Mouse (Mus musculus) cerebellum, adult 2 months (tissue): ENCODE measurements at regions not wholly inside any gene's neighbourhood (a gene's known extent, or its start where the extent isn't known, plus 50 kb on each side); places are given as distances from the start of the nearest gene placed in this dataset.
"Not testable (repeated sequence)": the region's sequence is repeated elsewhere in the genome, so short reads cannot be mapped to it uniquely, and the experiment has no call there.

ENCODE experiments used
- DNase-seq, 2 experiments: peaks; one replicate each; pipeline ENCODE4 v3.0.0; 2021
- H3K27ac ChIP-seq: fragments of 200-500 bp; 2 replicates; pipeline ENCODE4 v1.5.1; 2012; ENCODE audit warnings: low read length, control low read depth, inconsistent platforms; ENCODE audit not compliant: insufficient read depth
- H3K27me3 ChIP-seq: fragments of 200-500 bp; 2 replicates; pipeline ENCODE4 v1.6.1; 2012; ENCODE audit warnings: inconsistent platforms, mild to moderate bottlenecking, low read length, moderate library complexity; ENCODE audit not compliant: control insufficient read depth, insufficient read depth
- H3K4me1 ChIP-seq: fragments of 200-500 bp; 2 replicates; pipeline ENCODE4 v1.6.1; 2011; ENCODE audit warnings: low read length; ENCODE audit not compliant: control insufficient read depth, insufficient read depth
- H3K4me3 ChIP-seq: fragments of 200-500 bp; replicated peaks from 2 replicates; pipeline ENCODE3; 2011; ENCODE audit warnings: mild to moderate bottlenecking, low read depth, low read length, control low read depth; ENCODE audit not compliant: insufficient read depth
- CTCF ChIP-seq: fragments of 200-500 bp; IDR thresholded peaks from 2 replicates; pipeline ENCODE4 v1.5.1; 2011; ENCODE audit warnings: low read depth, mild to moderate bottlenecking, control low read depth, low read length, moderate library complexity, borderline replicate concordance; ENCODE audit not compliant: insufficient read depth
- POLR2A ChIP-seq: fragments of 200-500 bp; IDR thresholded peaks from 2 replicates; pipeline ENCODE4 v1.6.1; 2011; ENCODE audit warnings: low read length, control low read depth, borderline replicate concordance; ENCODE audit not compliant: insufficient read depth
- WGBS: fragments of 180-500 bp; shearing (Covaris S2); methylation state at CpG from one replicate; pipeline ENCODE4 v1.1.7; 2018; 5-methylcytosine and 5-hydroxymethylcytosine counted together

GRCm38 (mm10) chr10:117565110-117565509, 64.2 kb upstream of the Cpm start:
- H3K27ac ChIP-seq = no peak overlapping the region
- no peak overlapping the region for H3K4me3 ChIP-seq
- TF ChIP-seq CTCF (no peak), POLR2A (no peak)
- H3K27me3 ChIP-seq = no peaks in the 10 kb centered on the region
- no peaks in the 10 kb centered on the region for H3K4me1 ChIP-seq
- 96% methylated on average over 3 of the region's 3 CpGs for WGBS
- DNase-seq = no peak

DNA sequence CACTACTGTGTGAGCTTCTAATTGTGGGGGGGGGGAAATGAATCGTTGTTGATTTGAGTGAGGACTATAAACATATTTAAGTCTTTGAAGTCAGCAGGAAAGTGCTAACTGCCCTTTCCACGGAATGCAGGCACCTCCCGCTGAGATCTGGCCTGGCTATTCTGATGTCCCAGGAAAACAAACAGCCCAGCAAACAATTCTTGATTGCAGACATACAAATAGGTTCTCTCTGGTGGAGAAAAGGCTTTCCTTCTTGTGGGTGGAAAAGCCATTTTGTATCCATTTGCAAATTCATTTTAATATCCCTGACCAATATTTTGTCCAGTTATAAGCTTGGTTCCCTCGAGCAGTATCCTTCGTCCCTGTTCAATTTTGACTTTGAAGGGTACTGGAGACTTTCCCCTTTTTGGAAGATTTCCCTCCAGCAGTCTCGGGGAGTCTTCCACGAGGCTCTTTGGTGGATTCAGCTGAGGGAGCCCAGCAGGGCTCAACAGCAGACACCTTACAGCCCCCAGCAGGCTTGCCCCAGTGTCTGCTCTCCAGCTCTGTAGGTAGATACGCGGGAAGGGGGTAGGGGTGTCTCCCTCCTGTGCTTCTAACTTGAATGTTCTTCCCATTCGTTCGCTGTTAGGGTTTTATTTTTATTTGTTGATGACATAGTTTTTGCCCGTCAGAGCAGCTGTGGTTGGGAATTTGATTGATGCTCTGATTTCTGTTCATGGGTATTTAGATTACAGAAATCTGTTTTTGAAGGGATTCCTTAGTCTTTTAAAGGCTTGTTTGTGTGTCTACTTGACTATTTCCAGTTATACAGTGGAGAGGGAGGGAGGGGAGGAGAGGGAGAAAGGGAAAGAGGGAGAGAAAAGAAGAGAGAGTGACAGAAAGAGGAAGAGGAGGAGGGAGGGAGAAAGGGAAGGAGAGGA, 64.9 kb upstream of the Cpm start:
- 47% methylated on average over 12 of the region's 12 CpGs for WGBS
- peak in 1 of 2 experiments; percentile 19 for DNase-seq
- no peaks in the 10 kb centered on the region for H3K4me1 ChIP-seq
- no peak for TF ChIP-seq POLR2A
- TF ChIP-seq CTCF = no peak
- no peak overlapping the region for H3K4me3 ChIP-seq
- no peak overlapping the region for H3K27ac ChIP-seq
- no peaks in the 10 kb centered on the region for H3K27me3 ChIP-seq

DNA sequence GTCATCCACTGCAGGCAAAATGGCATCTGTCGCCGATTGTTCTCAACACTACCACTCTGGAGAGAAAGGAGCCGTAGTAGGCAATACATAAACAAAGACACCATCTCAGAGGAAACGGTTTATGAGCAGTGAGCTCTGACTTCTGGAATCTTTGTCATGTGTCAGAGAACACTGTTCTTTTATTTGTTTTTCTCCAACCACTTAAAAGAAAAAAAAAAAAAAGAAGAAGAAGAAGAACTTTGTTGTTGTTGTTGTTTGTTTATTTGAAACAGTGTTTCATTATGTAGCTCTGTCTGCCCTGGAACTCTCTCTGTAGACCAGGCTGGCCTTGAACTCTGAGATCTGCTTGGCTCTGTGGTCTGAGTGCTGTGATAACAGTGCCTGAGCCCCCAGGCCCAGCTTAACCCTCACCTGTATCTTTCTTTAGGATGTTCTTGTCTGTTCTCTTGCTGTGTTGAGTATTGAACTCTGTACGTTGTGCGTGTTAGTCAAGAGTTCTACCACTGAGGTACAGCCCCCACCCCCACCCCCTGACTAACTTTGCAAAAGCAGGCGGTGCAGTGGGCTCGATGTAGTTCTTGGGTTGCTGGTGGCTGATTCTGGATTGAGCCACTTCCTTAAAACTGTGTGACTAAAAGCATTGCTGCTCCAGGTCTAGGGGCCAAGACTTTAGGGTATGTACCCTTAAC, 65.7 kb upstream of the Cpm start:
- Histone ChIP-seq H3K27ac (no peak overlapping the region), H3K27me3 (no peaks in the 10 kb centered on the region), H3K4me1 (no peaks in the 10 kb centered on the region), H3K4me3 (no peak overlapping the region)
- TF ChIP-seq CTCF (no peak), POLR2A (no peak)
- DNase-seq = no peak
- 83% methylated on average over 8 of the region's 8 CpGs for WGBS

DNA sequence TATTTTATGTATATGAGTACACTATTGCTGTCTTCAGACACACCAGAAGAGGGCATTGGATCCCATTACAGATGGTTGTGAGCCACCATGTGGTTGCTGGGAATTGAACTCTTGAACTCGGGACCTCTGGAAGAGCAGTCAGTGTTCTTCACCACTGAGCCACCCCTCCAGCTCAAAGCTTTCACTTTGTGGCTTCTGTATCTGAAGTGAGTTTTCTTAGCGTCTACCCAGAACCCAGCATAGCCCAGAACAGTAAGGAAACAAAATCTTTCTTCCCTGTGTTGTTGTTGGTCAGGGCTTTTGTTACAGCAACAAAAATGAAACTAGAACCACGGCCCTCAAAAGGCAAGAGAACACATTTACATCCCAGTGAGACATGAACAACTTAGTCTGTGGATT, 66.5 kb upstream of the Cpm start:
- H3K27me3 ChIP-seq, H3K4me3 ChIP-seq, H3K4me1 ChIP-seq, DNase-seq, H3K27ac ChIP-seq: not testable (repeated sequence)
- WGBS = 94% methylated on average over 3 of the region's 3 CpGs

DNA sequence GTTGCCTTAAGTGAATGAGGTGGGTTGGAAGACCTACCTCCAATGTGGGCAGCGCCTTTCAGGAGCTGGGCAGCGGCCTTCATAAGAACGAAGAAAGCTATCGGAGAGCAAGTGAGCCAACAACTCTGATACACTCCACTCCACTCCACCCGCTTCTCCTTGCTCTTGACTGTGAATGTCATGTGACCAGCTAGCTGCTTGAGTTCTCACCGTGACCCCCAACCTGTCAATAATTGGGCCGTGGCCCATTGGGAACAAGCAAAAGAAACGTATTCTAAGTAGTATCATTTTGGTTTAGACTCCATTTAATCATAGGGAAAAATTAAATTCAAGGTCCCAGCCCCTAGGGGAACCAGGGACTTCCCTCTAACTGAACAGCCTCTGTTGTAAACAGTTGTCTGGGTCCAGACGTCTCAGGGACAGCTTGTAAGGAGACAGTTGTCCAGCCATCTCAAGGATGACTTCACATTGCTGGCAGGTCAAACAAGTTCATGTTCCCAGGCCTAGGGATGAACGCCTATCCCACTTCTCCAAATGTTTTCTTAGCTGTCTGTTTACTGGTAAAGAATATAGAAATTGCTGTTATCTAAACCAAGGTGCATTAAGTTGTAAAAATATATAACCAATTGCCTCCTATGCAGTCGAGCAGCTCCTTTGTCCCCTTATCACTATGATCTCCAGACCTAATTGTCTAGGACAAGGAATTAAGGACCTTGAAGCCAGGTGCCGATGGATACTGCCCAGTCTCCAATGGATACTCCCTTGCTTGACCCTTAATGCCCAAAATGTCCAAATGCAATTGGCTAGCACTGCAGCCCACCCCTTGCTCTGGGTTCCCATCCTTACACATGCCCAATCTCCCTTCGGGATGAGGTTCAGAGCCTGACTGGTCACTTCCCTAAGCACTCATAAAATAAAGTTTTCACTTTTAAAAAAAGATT, 67.1 kb upstream of the Cpm start:
- H3K27ac ChIP-seq = no peak overlapping the region
- 83% methylated on average over 13 of the region's 13 CpGs for WGBS
- TF ChIP-seq CTCF (no peak), POLR2A (no peak)

DNA sequence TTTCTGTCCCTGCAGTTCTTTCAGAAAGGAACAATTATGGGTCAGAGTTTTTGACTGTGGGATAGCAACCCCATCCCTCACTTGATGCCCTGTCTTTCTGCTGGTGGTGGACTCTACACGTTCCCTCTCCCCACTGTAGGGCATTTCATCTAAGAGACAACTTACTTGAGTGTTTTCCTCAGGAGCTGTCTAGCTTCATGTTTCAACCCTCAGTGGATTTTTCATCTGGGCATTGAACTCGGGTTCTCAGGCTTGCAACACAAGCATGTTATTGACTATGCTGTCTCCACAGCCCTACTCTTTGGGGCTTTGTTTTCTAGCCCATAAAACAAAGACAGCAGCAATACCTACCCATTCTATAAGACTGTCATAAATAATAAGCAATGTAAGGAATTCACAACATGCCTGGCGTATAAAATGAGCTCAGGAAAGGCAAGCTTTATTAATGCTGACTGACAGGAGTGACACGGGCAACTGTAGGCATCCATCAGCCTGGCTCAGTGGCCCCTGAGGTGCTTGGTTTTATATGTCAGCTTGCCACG, 68.0 kb upstream of the Cpm start:
- no peaks in the 10 kb centered on the region for H3K4me1 ChIP-seq
- TF ChIP-seq CTCF (no peak), POLR2A (no peak)
- no peak for DNase-seq
- no peaks in the 10 kb centered on the region for H3K27me3 ChIP-seq
- H3K27ac ChIP-seq = no peak overlapping the region
- H3K4me3 ChIP-seq = no peak overlapping the region
- 74% methylated on average over 5 of the region's 5 CpGs for WGBS

More for the DNA sequence above, 67.1 kb upstream of the Cpm start:
- no peaks in the 10 kb centered on the region for H3K4me1 ChIP-seq
- H3K27me3 ChIP-seq = no peaks in the 10 kb centered on the region
- H3K4me3 ChIP-seq = no peak overlapping the region
- DNase-seq = no peak

- no peak for DNase-seq
- H3K27ac ChIP-seq = no peak overlapping the region
- H3K27me3 ChIP-seq = no peaks in the 10 kb centered on the region
- no peaks in the 10 kb centered on the region for H3K4me1 ChIP-seq
- WGBS = 75% methylated on average over 9 of the region's 9 CpGs
- TF ChIP-seq CTCF (no peak), POLR2A (no peak)
- H3K4me3 ChIP-seq = no peak overlapping the region
Measured at GRCm38 (mm10) chr10:117560396-117561278, 68.7 kb upstream of the Cpm start.
